Mouse (Mus musculus) mouse trophoblast stem cell (cell line): ENCODE data around the gene Pym1.
"Not testable (repeated sequence)": the region's sequence is repeated elsewhere in the genome, so short reads cannot be mapped to it uniquely, and the experiment has no call there.

Source experiments
- in situ Hi-C, 2 experiments: fragments of 300-500 bp; cut with MseI, MboI; formaldehyde crosslinking; loops; 2 replicates in 1 of 2; 3 replicates in 1 of 2; pipeline ENCODE4 v1.15.1; 2025

Gene Pym1

DNA sequence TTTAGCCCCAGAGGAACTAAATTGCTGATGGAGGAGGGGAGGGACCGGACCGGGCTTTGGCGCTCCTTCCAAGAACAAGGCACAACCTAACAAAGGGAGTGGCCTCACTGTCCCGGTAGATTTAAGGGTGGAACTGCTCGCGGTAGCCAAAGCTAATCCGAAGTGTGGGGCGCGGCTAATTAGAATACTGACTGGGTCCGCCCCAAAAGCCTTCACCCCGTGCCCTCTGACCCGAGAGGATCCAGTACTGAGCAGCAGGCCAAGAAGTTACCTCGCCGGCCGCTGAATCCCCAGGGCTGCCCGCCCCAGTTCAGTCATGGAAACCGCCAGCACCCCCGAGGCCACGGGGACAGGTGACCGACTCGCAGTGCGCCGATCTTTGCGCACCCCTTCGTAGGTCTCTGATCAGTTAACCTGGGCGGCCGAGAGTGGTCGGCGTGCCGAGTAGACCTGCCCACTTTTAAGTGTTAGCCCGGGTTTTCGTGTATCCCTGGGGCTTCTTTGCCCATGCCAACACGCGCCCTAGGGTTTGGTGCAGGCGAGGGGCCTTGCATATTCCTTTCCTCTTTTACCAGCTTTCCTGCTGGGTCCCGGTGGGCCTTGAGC, at the start of gene Pym1:
Gene Pym1, plus strand, starts transcription at position 244 of the 606 bp plus-strand sequence.
- in situ Hi-C loops = no loop called here

DNA sequence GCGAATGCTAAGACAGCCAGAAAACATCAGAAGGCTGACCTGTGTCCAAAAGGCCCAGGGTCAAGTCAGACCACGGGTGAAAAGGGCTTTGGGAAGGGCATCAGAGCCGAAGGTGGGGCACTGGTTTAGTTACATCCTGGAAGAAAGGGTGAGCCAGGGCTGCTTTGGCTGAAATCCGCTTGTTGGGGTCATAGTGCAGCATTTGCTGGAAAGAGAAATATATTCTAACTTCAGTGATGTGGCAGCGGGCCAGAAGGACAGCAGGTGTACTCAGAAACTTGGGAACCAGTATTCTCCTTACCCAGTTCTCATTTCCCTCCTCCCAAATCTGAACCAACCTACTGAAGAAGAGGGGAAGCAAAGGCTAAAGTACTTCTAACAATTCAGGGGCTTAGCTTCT, 48.7 kb upstream of the Pym1 start:
- in situ Hi-C loops = no loop called here

DNA sequence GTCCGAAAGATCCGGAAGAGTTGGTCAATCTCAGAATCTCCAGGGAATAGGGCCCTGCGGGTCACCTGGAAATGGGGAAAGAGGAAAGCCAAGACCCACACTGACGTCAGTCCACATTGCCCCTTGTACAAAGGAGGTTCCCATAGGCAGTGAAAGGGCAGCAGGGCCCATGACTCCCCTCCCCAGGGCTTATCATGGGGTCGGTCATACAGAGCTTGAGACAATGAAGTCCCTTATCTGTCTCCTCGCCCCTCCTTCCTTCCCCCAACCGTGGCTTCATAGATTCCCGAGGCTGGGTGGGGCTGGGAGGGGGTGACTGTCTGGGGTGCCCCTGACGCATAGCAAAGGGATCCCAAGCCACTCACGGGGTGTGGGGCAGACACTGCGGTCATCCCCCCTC, 48.1 kb upstream of the Pym1 start:
- in situ Hi-C loops = no loop called here

DNA sequence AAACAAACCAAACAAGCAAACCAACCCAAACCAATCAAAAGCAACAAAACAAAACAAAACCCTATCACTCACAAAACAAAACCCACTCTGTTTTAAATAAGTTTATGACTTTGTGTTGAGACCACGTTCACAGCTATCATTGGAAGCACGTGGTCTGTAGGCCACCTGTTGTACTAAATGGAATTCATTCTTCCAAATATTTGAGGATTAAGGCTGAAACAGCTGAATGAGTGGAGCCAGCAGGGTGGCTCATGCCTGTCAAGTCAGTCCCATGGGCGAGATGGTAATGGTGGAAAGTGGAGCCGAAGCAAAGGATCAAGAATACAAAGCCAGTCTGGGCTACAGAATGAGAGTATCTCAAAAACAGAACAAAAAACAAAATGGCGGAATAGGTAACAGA, 47.0 kb upstream of the Pym1 start:
- in situ Hi-C loops = no loop called here

DNA sequence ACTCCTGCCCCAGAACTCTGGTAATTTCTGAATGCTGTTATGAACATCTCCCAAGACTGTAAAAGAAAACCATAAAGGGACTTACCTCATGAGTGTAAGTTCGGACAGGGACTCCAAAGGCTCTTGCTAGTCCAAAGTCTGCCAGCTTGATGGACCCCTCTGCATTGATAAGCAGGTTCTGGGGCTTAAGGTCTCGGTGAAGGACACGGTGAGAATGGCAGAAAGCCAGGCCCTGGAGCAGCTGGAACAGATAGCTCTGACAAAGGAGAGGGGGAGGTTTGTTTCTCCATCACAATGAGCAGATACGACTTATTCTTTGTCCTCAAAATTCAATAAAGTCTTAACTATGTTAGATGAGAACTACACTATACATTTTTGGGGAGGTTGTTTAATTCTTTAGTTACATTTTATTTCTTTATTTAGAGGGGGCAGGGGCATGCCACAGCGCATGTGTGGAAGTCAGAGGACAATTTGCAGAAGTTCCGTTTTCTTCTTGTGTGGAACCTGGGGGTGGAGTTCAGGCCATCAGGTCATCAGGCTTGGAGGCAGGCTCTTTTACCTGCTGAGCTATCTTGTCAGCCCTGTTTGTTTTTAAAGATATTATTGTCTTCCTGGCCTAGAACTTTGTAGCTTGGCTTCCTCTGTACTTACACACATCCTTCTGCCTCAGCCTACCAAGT, 45.2 kb upstream of the Pym1 start:
- in situ Hi-C loops = no loop called here

DNA sequence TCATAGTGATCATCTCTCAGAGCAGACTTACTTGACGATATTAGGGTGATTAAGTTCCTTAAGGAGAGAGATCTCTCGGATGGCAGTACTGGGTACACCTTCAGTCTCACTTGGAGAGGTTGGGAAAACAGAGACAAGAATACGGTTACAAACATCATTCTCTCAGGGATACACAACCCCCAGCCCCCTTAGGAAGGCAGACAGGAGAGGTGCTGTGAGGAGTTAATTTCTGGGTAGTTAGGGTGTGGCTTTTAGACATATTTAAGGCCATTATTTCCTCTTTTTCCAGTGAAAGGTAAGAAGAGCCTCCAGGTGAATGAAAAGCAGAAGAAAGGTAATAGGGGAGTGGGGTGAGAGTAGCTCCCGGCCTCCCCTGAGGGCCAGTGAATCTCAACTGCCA, 43.8 kb upstream of the Pym1 start, which contains the start of gene Pmel:
Gene Pmel, plus strand, starts transcription at position 301 of the 400 bp plus-strand sequence.
- in situ Hi-C loops = no loop called here

DNA sequence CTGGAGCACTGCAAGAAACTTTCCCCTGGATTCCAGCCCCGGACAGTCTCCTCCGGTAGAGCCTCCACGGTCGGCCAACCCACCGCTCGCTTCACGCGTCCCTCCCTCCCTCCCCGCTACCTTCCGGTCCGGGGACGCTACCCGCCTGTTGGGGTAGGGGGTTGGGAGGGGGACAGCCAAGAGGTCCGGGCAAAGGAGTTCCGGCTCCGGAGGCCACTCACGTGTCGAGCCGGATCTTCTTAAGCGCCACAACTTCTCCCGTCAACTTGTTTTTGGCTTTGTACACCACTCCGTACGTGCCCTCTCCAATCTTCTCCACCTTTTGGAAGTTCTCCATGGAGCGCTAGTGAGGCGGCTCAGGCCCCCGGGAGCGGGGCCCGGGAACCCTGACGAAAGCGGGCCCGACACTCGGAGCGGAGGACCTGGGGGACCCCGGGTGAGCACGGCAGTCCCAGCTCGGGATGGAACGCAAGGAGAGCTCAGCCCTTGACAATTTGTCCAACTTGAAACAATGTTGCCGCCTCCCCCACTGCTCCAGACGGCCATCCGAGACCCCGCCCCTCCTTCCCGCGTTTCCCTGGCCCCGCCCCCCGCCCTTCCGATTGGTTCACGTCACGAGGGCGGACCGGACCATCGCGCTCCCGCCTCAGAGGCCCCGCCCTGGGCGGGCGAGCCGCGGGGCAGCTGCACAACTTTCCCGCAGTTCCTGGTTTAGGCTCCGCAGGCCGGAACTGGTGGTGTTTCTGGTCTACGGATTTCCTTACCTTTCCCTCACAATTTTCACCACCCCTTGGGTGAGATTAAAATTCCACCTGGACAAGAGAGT, 43.0 kb upstream of the Pym1 start, which contains the start of gene Cdk2:
Gene Cdk2, minus strand, starts transcription at position 541 of the 826 bp plus-strand sequence.
- in situ Hi-C loops = no loop called here

DNA sequence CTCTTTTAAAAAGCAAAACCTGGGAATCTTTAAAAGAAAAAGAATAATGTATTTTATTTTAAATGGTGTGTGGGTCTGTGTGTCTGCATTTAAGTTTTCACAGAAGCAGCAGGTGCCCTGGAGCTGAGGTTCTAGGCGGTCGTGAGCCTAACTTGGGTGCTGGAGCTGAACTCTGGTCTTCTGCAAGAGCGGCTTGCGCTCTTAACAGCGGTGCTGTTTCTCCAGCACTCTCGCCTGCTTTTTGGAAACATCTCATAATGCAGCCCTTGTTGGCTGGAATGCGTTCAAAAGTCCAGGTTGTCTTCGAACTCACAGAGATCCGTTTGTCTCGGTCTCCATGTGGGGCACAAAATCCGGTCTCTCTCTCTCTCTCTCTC, 42.4 kb upstream of the Pym1 start:
- in situ Hi-C loops = no loop called here

DNA sequence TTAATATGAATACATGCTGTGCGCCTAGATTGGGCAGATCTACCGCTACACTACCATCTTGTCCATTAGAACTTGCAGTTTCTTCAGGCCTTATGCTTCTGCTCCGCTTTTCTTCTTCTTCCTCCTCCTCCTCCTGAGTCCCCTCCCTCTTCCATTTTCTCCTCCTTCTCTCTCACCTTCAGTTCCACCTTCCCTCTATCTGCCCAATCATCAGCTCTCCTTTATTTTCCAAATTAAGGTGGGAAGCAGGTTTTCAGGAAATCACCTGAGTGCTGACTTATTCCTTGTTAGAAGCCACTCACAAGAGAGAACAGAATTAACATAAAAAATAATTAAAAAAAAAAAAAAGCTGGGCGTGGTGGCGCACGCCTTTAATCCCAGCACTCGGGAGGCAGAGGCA, 36.4 kb upstream of the Pym1 start:
- in situ Hi-C loops = not testable (repeated sequence)

DNA sequence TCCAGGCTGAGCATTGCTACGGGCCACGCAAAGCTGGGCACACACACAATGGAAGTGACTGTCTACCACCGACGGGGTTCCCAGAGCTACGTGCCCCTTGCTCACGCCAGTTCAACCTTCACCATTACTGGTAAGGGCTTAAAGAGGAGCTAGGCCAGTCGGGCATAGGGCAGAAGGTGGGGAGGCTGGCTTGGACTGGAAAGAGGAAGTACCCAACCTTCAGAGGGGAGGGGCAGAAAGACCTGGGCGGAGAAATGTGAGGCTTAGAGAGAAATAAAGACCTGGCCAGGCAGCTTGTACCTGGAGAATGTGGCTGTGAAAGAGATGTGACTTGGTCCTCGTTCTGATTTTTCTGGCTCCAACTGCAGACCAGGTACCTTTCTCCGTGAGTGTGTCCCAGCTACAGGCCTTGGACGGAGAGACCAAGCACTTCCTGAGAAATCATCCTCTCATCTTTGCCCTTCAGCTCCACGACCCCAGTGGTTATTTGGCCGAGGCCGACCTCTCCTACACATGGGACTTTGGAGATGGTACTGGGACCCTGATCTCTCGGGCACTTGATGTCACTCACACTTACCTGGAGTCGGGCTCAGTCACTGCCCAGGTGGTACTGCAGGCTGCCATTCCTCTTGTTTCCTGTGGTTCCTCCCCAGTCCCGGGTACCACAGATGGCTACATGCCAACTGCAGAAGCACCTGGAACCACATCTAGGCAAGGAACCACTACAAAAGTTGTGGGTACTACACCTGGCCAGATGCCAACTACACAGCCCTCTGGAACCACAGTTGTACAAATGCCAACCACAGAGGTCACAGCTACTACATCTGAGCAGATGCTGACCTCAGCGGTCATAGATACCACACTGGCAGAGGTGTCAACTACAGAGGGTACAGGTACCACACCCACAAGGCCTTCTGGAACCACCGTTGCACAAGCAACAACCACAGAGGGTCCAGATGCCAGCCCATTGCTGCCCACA, 31.8 kb upstream of the Pym1 start:
- in situ Hi-C loops = no loop called here

DNA sequence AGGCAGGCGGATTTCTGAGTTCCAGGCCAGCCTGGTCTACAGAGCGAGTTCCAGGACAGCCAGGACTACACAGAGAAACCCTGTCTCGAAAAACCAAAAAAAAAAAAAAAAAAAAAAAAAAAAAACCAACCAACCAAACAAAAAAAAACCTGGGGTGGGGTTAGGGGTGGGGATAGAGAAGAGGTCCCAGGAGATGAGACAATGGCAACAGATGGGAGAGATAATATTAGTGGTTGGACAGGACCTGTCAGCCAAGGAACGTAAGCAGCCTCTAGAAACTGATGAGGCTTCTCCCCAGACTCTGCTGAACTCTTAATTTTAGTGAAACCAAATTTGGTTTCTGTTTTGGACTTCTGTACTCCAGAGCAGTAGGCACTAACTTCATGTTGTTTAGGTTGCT, 22.2 kb upstream of the Pym1 start:
- in situ Hi-C loops = not testable (repeated sequence)

DNA sequence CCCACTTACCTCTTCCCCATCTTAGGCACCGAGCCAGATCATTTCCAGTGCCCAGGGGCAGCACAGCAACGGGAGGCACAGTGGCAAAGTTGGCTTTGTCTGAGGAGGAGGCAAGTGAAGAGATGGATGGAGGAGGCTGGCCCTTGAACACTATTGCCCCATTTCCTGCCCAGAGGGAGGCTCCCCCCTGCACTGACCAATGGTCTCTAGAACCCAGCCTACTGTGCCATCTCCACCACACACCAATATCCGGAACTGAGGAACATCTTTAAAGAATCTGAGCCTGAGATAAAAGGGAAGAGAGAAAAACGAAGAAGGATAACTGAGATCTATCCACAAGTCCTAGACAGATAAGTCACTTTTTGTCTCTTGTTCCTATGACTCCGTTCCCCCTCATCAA, 19.6 kb upstream of the Pym1 start:
- in situ Hi-C loops = no loop called here

DNA sequence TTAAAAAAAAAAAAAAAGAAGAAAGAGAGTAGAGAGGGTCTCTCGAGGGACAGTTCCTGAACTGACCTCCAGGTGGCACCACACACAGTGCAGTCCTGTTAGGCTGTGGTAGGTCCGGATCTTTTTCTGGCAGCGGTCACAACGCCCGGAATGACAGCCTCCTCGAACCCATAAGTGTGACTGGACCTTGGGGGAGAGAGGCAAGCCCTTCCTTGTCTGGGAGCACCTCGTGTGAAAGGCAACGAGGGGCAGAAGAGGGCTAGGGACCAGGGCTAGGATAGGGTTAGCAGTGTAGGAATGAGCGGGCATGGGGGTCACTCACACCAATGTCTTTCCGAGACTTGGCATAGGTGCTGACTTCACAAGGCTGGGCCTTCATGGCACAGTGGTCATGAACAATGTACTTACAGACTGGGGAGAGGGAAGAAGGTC, 16.7 kb upstream of the Pym1 start:
- in situ Hi-C loops = no loop called here

DNA sequence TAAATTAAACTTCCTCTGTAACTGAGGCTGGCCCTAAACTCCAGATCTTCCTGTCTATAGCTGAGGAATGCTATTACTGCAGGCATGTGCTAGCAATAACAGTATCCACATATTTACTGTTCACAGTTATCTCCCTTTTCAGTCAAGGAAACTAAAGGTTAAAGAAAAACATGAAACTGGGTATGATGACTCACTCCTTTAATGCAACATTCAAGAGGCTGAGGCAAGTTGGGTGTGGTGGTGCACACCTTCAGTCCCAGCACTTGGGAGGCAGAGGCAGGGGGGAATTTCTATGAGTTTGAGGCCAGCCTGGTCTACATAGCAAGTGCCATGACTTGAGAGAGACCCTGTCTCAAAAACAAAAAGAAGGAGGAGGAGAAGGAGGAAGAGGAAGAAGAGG, 15.7 kb upstream of the Pym1 start:
- in situ Hi-C loops = no loop called here

DNA sequence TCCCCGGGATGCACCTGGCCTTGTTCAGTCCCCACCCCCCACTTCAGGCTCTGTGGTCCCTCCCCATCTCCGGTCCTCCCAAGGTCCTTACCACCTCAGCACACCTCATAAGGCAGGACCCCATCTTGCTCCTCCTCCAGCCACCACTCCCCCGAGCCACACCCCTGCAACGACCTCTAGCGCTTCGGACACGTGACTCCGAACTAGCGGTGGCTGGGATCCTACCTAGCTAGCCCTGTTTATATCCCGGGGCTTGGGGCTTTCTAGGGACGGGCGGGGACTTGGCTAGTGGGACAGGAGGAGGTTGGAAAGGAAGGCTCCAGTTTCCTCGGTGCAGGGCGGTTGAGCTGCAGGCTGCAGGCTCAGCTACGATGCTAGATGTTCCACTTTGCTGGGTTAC, 10.3 kb upstream of the Pym1 start:
- in situ Hi-C loops = no loop called here

DNA sequence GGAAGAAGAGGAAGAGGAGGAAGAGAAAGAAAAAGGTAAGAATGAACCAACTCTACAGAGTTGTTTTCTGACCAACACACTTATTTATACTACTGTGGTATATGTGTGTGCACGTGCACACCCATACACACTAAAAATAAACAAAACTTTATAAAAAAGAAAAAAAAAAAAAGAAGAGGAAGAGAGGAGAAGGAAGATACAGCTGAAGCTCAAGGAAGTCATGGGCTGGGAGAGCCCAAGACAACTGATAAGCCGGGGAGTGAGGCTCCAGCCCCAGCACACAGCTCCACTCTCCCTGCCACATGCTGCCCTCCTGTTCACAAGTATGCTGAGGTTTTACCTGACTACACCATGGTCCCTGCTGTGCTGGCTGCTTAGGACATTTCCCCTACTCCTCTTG, 7.4 kb upstream of the Pym1 start:
- in situ Hi-C loops = no loop called here

DNA sequence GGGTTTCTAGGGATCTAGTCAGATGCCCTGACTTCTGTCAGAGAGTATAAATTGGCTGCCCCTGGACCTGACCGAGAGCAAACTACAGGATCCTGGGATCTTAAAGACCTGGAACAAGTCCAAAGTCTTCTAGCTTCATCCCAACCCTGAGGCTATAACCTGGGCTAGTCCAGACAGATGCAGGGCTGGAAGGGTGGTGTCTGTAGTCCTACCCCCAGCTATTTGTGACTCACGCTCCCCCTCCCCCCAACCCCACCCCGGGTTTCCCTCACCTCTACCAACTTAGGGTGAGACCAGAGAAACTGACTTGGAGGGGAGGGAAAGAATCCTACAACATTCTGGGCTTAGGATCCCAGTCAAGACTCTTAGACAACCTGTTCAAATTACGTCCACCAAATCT, 5.1 kb upstream of the Pym1 start:
- in situ Hi-C loops = no loop called here

DNA sequence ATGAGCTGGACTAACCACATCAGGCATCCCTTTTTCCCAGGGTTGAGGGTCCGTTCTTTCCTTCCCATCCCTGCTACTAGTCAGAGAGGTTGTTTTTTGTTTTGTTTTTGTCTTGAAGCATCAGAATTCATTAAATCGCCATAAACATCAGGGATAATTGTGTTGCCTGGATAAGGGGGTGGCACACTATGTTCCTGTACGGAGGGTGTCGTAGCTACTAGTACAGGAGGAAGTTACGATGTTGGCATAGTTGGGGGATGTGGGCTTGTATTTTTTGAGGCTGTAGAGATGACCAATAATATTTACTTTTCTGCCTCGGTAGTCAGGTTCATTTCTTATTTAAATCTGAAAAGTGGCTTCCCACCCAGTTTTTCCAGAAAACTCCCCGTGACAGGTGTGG, 4.5 kb upstream of the Pym1 start:
- in situ Hi-C loops = no loop called here

DNA sequence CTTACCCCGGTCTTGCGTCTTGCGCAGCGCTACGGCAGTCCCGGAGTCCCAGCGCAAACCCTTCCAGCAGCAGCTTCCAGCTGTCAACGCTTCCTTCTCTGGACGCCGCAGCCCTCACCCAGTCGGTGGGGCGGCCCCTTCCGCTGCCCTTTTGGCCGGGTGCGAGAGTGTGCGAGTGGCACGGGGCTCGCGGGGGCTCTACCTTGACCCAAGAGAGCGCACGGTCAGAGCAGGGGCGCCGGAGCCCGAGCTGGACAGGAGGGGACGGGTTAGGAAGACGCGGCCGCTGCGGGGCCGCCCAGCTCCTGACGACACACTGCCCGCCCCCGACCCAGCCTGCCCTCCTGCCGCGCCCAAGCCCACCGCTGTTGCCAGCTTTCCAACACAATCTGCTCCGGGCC, 3.9 kb upstream of the Pym1 start:
- in situ Hi-C loops = no loop called here

DNA sequence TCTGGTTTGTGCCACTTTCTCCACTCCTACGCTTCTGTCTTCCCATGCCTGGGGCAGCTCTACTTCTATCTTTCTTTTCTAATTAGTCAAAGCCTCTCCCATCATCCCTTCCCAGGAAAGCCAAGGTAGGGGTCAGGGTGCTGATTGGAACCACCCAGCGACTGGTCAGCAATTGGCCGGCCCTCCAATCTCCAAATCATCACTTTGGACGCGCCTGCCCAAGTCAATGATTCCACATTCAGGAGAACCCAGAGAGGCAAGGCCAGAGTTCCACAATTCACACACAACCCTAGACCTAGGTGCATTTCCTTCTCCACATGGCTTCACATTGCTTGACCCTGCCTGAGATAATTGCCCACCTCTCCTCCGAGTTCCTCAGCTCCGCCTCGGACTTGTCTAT, 3.5 kb upstream of the Pym1 start:
- in situ Hi-C loops = no loop called here
